Mouse (Mus musculus) lung, adult 2 months (tissue): Measurements from ENCODE around the gene Mid2.

Experiments
- CTCF ChIP-seq: fragments of 200-500 bp; IDR thresholded peaks from 2 replicates; pipeline ENCODE4 v1.5.1; 2011; ENCODE audit warnings: mild to moderate bottlenecking, low read length, control low read depth; ENCODE audit not compliant: insufficient read depth
- POLR2A ChIP-seq: fragments of 200-500 bp; IDR thresholded peaks from 2 replicates; pipeline ENCODE4 v1.6.1; 2011; ENCODE audit warnings: low read depth, mild to moderate bottlenecking, control low read depth, low read length, borderline replicate concordance; ENCODE audit errors: extremely low read depth

DNA sequence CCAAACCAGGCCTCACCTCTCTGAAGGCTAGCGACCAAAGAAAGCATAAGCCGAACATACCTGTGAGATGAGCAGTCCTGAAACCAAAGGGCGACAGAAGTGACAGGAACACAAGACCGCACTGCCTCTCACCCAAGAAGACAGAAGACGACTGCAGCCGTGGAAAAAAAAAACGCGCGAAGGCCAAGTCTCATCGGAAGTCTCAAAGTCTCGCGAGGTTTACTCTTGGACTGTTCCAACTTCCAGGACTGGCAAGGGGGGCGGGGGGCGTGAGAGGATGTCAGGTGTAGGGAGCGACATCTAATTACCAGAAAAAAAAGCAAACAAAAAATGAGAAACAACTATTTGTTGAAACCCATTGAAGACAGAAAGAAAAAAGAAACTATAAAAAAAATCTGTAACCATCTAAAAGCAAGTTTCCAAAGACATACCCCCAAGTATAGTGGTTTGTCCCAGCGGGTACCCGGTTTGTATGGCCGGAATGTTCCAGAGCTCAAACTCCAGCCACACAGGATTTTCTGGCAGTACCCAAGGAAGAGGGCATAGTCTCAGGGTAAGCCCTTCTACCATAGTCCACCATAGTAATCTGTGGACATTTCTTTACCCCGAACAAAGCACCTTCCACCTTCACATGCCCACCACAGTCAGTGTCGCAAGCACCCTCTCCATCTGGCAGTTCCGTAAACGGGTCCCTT is 149.1 kb downstream of the Mid2 start, which contains the start of gene Tex13b:
- TF ChIP-seq POLR2A (no peak), CTCF (no peak)
